In the genomic region with DNA sequence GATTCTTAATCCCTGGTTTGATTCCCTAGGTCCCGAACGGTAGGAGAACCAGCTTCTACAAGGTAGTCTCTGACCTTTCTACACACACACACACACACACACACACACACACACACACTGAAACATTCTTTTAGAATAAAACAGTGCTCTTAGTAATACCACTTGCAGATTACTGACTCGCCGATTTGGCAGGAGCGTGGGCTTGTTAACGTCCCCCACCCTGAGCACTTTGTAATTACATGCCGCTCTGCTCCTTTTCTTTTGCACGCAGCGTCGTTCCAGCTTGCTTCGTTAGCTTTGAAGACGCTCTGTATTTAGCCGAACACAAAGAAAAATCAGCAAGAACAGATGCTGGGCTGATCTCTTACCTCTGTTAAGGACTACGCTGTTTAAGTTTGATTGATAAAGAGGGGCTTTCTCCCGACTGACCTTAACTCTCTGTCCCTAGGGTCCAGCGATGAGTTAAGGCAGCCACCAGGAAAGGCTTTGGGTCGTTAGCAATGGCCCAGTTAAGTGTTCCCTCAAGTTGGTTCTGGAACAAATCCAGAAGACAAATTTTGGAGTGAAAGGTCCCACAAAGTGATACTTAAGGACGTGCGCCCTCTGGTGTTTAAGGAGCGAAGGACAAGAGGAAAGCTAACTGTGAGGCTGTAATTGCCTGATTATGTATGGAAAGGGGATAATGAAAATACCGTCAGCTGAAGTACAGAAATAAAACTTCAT, we compare ENCODE assay signal across 7 mouse cellular contexts. TPM values are rescaled to one million over a fixed set of nuclear protein-coding genes. Genes with fewer than 3 reads are reported as not detected.
DNase-seq lines count a peak whose midpoint lies in the region; ATAC-seq lines count a peak whose summit lies in the region.

No protein-coding gene starts in this region.

- H3K27ac ChIP-seq in intestine, embryonic 15.5 days: no peak overlapping the region; the same call in 1 of the 2 replicates
- H3K27ac ChIP-seq in midbrain, embryonic 10.5 days (replicated peaks): peak overlapping the region; percentile 70

- H3K9me3 ChIP-seq in intestine, embryonic 15.5 days: no peaks in the 10 kb centered on the region
- H3K9me3 ChIP-seq in midbrain, embryonic 10.5 days (replicated peaks): no peaks in the 10 kb centered on the region

- 0 out of 2 replicates have a peak overlapping the region, but pooled peaks have one; percentile 15 for H3K9ac ChIP-seq in intestine, embryonic 15.5 days

- H3K27me3 ChIP-seq in intestine, embryonic 15.5 days (replicated peaks): no peaks in the 10 kb centered on the region
- H3K27me3 ChIP-seq in midbrain, embryonic 10.5 days (ENCODE audit: low read depth, poor library complexity, severe bottlenecking): no peaks in the 10 kb centered on the region

- ATAC-seq in intestine, embryonic 15.5 days: peak; percentile 36; the same call in 1 of the 2 replicates

- peak; percentile 61 to 68 for DNase-seq in adrenal gland, adult 18-20 months (ENCODE audit: low spot score in 2 of 2)
- DNase-seq in embryo, embryonic 10 days (ENCODE audit: low spot score): peak; percentile 96
- peak; percentile 43 to 78 for DNase-seq in gastrocnemius, postnatal 4 days (ENCODE audit: low spot score in 2 of 2)
- DNase-seq in left cerebral cortex, postnatal 14 days (ENCODE audit: low spot score in 2 of 2): peak; percentile 80 to 87
- peak; percentile 75 for DNase-seq in midbrain, embryonic 10.5 days (ENCODE audit: low spot score)
- DNase-seq in right cerebral cortex, postnatal 36 days (ENCODE audit: low spot score in 2 of 2): peak; percentile 38 to 39

- no peaks in the 10 kb centered on the region for H3K36me3 ChIP-seq in intestine, embryonic 15.5 days
- H3K36me3 ChIP-seq in midbrain, embryonic 10.5 days: no peaks in the 10 kb centered on the region

- intact Hi-C loops in left cerebral cortex, postnatal 14 days (cut with DNase I): loop anchor here (2.0 to 5.0 kb wide), 2 partner anchors 155 to 358 kb away; no protein-coding TSS in a partner anchor

- peak overlapping the region; percentile 58 for H3K4me2 ChIP-seq in intestine, embryonic 15.5 days (replicated peaks)

- 35% methylated on average over 21 of the region's 21 CpGs for WGBS in intestine, embryonic 15.5 days
- WGBS in midbrain, embryonic 10.5 days: 26% methylated on average over 21 of the region's 21 CpGs

- peak overlapping the region; percentile 24 for H3K4me3 ChIP-seq in intestine, embryonic 15.5 days (replicated peaks)
- peak overlapping the region; percentile 32 for H3K4me3 ChIP-seq in midbrain, embryonic 10.5 days

- no peaks in the 10 kb centered on the region for H3K4me1 ChIP-seq in intestine, embryonic 15.5 days (replicated peaks)
- peaks cover 6% of the 10 kb centered on the region for H3K4me1 ChIP-seq in midbrain, embryonic 10.5 days

RNA-seq across cellular contexts. Expression of a gene that starts 26.1 kb away (rescaled TPM):
- 10 to 100 TPM; 25.9 to 28.5 TPM for total RNA-seq in adrenal gland, adult 18-20 months (2021)
- 10 to 100 TPM; 24.8 to 25.3 TPM for total RNA-seq in gastrocnemius, postnatal 4 days (2021)
- 66.1 and 79.6 TPM in 2 replicates for polyA plus RNA-seq in intestine, embryonic 15.5 days (2015; fragmentation: Nextera tagmentation; extraction: Ambion mirVana)
- total RNA-seq in left cerebral cortex, postnatal 14 days (2021): 10 to 100 TPM; 16.5 to 21.4 TPM
- 105 and 107 TPM in 2 replicates for polyA plus RNA-seq in midbrain, embryonic 10.5 days (2016; fragmentation: Nextera tagmentation; extraction: Ambion mirVana)

RNA-seq across cellular contexts. Expression of a gene that starts 49.7 kb away (rescaled TPM):
- total RNA-seq in adrenal gland, adult 18-20 months (2021): 10 to 100 TPM; 31.5 to 36.7 TPM
- total RNA-seq in gastrocnemius, postnatal 4 days (2021): 10 to 100 TPM; 71.6 to 73.3 TPM
- polyA plus RNA-seq in intestine, embryonic 15.5 days (2015; fragmentation: Nextera tagmentation; extraction: Ambion mirVana): 15.1 and 16.3 TPM in 2 replicates
- total RNA-seq in left cerebral cortex, postnatal 14 days (2021): 10 to 100 TPM; 20.6 to 20.7 TPM
- 11.4 and 13.3 TPM in 2 replicates for polyA plus RNA-seq in midbrain, embryonic 10.5 days (2016; fragmentation: Nextera tagmentation; extraction: Ambion mirVana)

Comparison
In these comparisons a context has a peak if more than half of its experiments do, and no peak if none do; other contexts are left out.
1. DNase-seq: peak in every context shown above with its lines; median percentile 96 in embryo, embryonic 10 days; 84 in left cerebral cortex, postnatal 14 days; 75 in midbrain, embryonic 10.5 days; 64 in adrenal gland, adult 18-20 months; 60 in gastrocnemius, postnatal 4 days; 38 in right cerebral cortex, postnatal 36 days.